Mouse (Mus musculus) lung, embryonic 16.5 days (tissue): ENCODE measurements at regions not wholly inside any gene's neighbourhood (a gene's known extent, or its start where the extent isn't known, plus 50 kb on each side); places are given as distances from the start of the nearest gene placed in this dataset.

ENCODE experiments used
- ATAC-seq: fragments of 200-750 bp; cut with Nextera tagmentation; 2 replicates; pipeline ENCODE4 v1.8.0; 2017; ENCODE audit warnings: low read depth, mild to moderate bottlenecking, moderate library complexity
- H3K27ac ChIP-seq: fragments of 300-500 bp; sonication (generic); 2 replicates; pipeline ENCODE4 v1.5.1; 2014; ENCODE audit warnings: mild to moderate bottlenecking, control low read depth, low read length
- H3K27me3 ChIP-seq: fragments of 300-500 bp; sonication (generic); 2 replicates; pipeline ENCODE4 v1.6.1; 2014; ENCODE audit warnings: low read depth, low read length, mixed read lengths; ENCODE audit not compliant: control insufficient read depth, insufficient read depth
- H3K36me3 ChIP-seq: fragments of 300-500 bp; sonication (generic); 2 replicates; pipeline ENCODE4 v1.6.1; 2014; ENCODE audit warnings: low read length; ENCODE audit not compliant: control insufficient read depth, insufficient read depth
- H3K4me1 ChIP-seq: fragments of 300-500 bp; sonication (generic); replicated peaks from 2 replicates; pipeline ENCODE4 v1.6.1; 2014; ENCODE audit warnings: low read length, mixed read lengths; ENCODE audit not compliant: control insufficient read depth, insufficient read depth
- H3K4me2 ChIP-seq: fragments of 300-500 bp; sonication (generic); 2 replicates; pipeline ENCODE4 v1.6.1; 2014; ENCODE audit warnings: low read depth, low read length, control low read depth
- H3K4me3 ChIP-seq: fragments of 300-500 bp; sonication (generic); 2 replicates; pipeline ENCODE4 v1.5.1; 2014; ENCODE audit warnings: mild to moderate bottlenecking, low read length, control low read depth
- H3K9ac ChIP-seq: fragments of 300-500 bp; sonication (generic); 2 replicates; pipeline ENCODE4 v1.6.1; 2014; ENCODE audit warnings: low read length, control low read depth
- H3K9me3 ChIP-seq: fragments of 300-500 bp; sonication (generic); 2 replicates; pipeline ENCODE4 v1.6.1; 2016; ENCODE audit warnings: low read length; ENCODE audit not compliant: control insufficient read depth
- WGBS: fragments of 180-500 bp; shearing (Covaris S2); extraction: QIAGEN DNeasy Blood & Tissue Kit; methylation state at CpG from one replicate; pipeline ENCODE4 v1.1.7; 2014; 5-methylcytosine and 5-hydroxymethylcytosine counted together

- 65% methylated on average over 10 of the region's 10 CpGs for WGBS
- Histone ChIP-seq H3K4me3 (no peak overlapping the region), H3K27me3 (no peaks in the 10 kb centered on the region), H3K9me3 (no peaks in the 10 kb centered on the region), H3K36me3 (no peaks in the 10 kb centered on the region), H3K9ac (no peak overlapping the region), H3K4me2 (no peak overlapping the region), H3K27ac (no peak overlapping the region), H3K4me1 (no peaks in the 10 kb centered on the region)
- no peak for ATAC-seq
These were observed 301.2 kb downstream of the Gm45692 start for GRCm38 (mm10) chr8:26420536-26420935.

- no peak overlapping the region for H3K27ac ChIP-seq
- H3K4me2 ChIP-seq = no peak overlapping the region
- no peaks in the 10 kb centered on the region for H3K27me3 ChIP-seq
- H3K36me3 ChIP-seq = no peaks in the 10 kb centered on the region
- no peaks in the 10 kb centered on the region for H3K4me1 ChIP-seq
- no peak for ATAC-seq
- H3K9ac ChIP-seq = no peak overlapping the region
- H3K4me3 ChIP-seq = no peak overlapping the region
- no peaks in the 10 kb centered on the region for H3K9me3 ChIP-seq
- WGBS = 82% methylated on average over 7 of the region's 7 CpGs
These were observed 308.0 kb downstream of the Gm45692 start for GRCm38 (mm10) chr8:26427311-26427710.

GRCm38 (mm10) chr8:26429751-26430327, 310.5 kb downstream of the Gm45692 start:
- no peaks in the 10 kb centered on the region for H3K9me3 ChIP-seq
- H3K4me3 ChIP-seq = no peak overlapping the region
- ATAC-seq = no peak
- no peak overlapping the region for H3K27ac ChIP-seq
- no peaks in the 10 kb centered on the region for H3K36me3 ChIP-seq
- no peak overlapping the region for H3K9ac ChIP-seq
- no peak overlapping the region for H3K4me2 ChIP-seq
- no peaks in the 10 kb centered on the region for H3K4me1 ChIP-seq
- H3K27me3 ChIP-seq = no peaks in the 10 kb centered on the region
- 77% methylated on average over 8 of the region's 8 CpGs for WGBS

- 85% methylated on average over 14 of the region's 14 CpGs for WGBS
- no peak overlapping the region for H3K9ac ChIP-seq
These were observed 313.0 kb downstream of the Gm45692 start for GRCm38 (mm10) chr8:26432161-26432919.

GRCm38 (mm10) chr8:26436236-26436635, 316.9 kb downstream of the Gm45692 start:
- Histone ChIP-seq H3K27me3 (no peaks in the 10 kb centered on the region), H3K9me3 (no peaks in the 10 kb centered on the region), H3K4me1 (no peaks in the 10 kb centered on the region; the same call in 1 of the 2 replicates), H3K4me3 (no peak overlapping the region), H3K36me3 (no peaks in the 10 kb centered on the region), H3K4me2 (no peak overlapping the region), H3K9ac (no peak overlapping the region), H3K27ac (no peak overlapping the region)
- 84% methylated on average over 11 of the region's 11 CpGs for WGBS
- ATAC-seq = no peak

More at GRCm38 (mm10) chr8:26432161-26432919, 313.0 kb downstream of the Gm45692 start:
- Histone ChIP-seq H3K27ac (no peak overlapping the region), H3K27me3 (no peaks in the 10 kb centered on the region), H3K4me3 (no peak overlapping the region), H3K36me3 (no peaks in the 10 kb centered on the region), H3K9me3 (no peaks in the 10 kb centered on the region), H3K4me2 (no peak overlapping the region), H3K4me1 (no peaks in the 10 kb centered on the region)
- no peak for ATAC-seq

GRCm38 (mm10) chr8:26437571-26437970, 318.2 kb downstream of the Gm45692 start:
- WGBS = 67% methylated on average over 3 of the region's 3 CpGs
- no peaks in the 10 kb centered on the region for H3K27me3 ChIP-seq
- no peak overlapping the region for H3K9ac ChIP-seq
- no peaks in the 10 kb centered on the region for H3K36me3 ChIP-seq
- H3K9me3 ChIP-seq = no peaks in the 10 kb centered on the region
- H3K27ac ChIP-seq = no peak overlapping the region
- H3K4me2 ChIP-seq = no peak overlapping the region
- no peaks in the 10 kb centered on the region; the same call in 1 of the 2 replicates for H3K4me1 ChIP-seq
- no peak overlapping the region for H3K4me3 ChIP-seq
- no peak for ATAC-seq

GRCm38 (mm10) chr8:26438246-26438862, 319.0 kb downstream of the Gm45692 start:
- H3K9me3 ChIP-seq = no peaks in the 10 kb centered on the region
- no peaks in the 10 kb centered on the region for H3K27me3 ChIP-seq
- ATAC-seq = no peak
- H3K4me2 ChIP-seq = peak overlapping the region; percentile 38
- H3K4me3 ChIP-seq = peak overlapping the region; percentile 12; the same call in 1 of the 2 replicates
- H3K4me1 ChIP-seq = no peaks in the 10 kb centered on the region; the same call in 1 of the 2 replicates
- WGBS = 58% methylated on average over 15 of the region's 15 CpGs
- no peaks in the 10 kb centered on the region for H3K36me3 ChIP-seq
- 0 out of 2 replicates have a peak overlapping the region, but pooled peaks have one; percentile 8 for H3K9ac ChIP-seq
- no peak overlapping the region for H3K27ac ChIP-seq

GRCm38 (mm10) chr8:26438877-26439276, 319.5 kb downstream of the Gm45692 start:
- 0 out of 2 replicates have a peak overlapping the region, but pooled peaks have one; percentile 8 for H3K9ac ChIP-seq
- H3K4me3 ChIP-seq = peak overlapping the region; percentile 12; the same call in 1 of the 2 replicates
- no peak for ATAC-seq
- no peak overlapping the region for H3K27ac ChIP-seq
- peak overlapping the region; percentile 38 for H3K4me2 ChIP-seq
- H3K27me3 ChIP-seq = no peaks in the 10 kb centered on the region
- H3K9me3 ChIP-seq = no peaks in the 10 kb centered on the region
- no peaks in the 10 kb centered on the region for H3K36me3 ChIP-seq
- 13% methylated on average over 16 of the region's 16 CpGs for WGBS
- H3K4me1 ChIP-seq = no peaks in the 10 kb centered on the region; the same call in 1 of the 2 replicates
